Mouse (Mus musculus) intestine, postnatal 0 days (tissue): Measurements from ENCODE around the gene Gm12216. TPM values are rescaled to one million over a fixed set of nuclear protein-coding genes. Genes with fewer than 3 reads are reported as not detected.

Source experiments
- ATAC-seq: fragments of 200-750 bp; cut with Nextera tagmentation; 2 replicates; pipeline ENCODE4 v1.8.0; 2017; ENCODE audit warnings: mild to moderate bottlenecking, moderate TSS enrichment, moderate library complexity
- H3K27ac ChIP-seq: fragments of 300-500 bp; sonication (generic); 2 replicates; pipeline ENCODE4 v1.5.1; 2014; ENCODE audit warnings: mild to moderate bottlenecking, low read depth, low read length, moderate library complexity
- H3K27me3 ChIP-seq: fragments of 300-500 bp; sonication (generic); replicated peaks from 2 replicates; pipeline ENCODE4 v1.6.1; 2014; ENCODE audit warnings: low read length, mixed read lengths; ENCODE audit not compliant: control insufficient read depth, insufficient read depth
- H3K36me3 ChIP-seq: fragments of 300-500 bp; sonication (generic); 2 replicates; pipeline ENCODE4 v1.6.1; 2014; ENCODE audit warnings: mild to moderate bottlenecking, moderate library complexity; ENCODE audit not compliant: control insufficient read depth, insufficient read depth
- H3K4me1 ChIP-seq: fragments of 300-500 bp; sonication (generic); replicated peaks from 2 replicates; pipeline ENCODE4 v1.6.1; 2014; ENCODE audit warnings: antibody characterized with exemption, low read length, mixed read lengths; ENCODE audit not compliant: control insufficient read depth, insufficient read depth
- H3K4me2 ChIP-seq: fragments of 300-500 bp; sonication (generic); replicated peaks from 2 replicates; pipeline ENCODE4 v1.6.1; 2014; ENCODE audit warnings: low read depth, mild to moderate bottlenecking, moderate library complexity
- H3K4me3 ChIP-seq: fragments of 300-500 bp; sonication (generic); 2 replicates; pipeline ENCODE4 v1.5.1; 2014; ENCODE audit warnings: low read depth, low read length
- H3K9ac ChIP-seq: fragments of 300-500 bp; sonication (generic); 2 replicates; pipeline ENCODE4 v1.6.1; 2014; ENCODE audit warnings: mild to moderate bottlenecking, low read depth, low read length
- H3K9me3 ChIP-seq: fragments of 300-500 bp; sonication (generic); 2 replicates; pipeline ENCODE4 v1.6.1; 2016; ENCODE audit warnings: mixed run types; ENCODE audit not compliant: control insufficient read depth
- CTCF ChIP-seq: sonication (generic); IDR thresholded peaks from 2 replicates; pipeline ENCODE4 v1.5.1; 2016; ENCODE audit warnings: low read depth, mild to moderate bottlenecking, control low read depth, antibody characterized with exemption, moderate library complexity
- WGBS: fragments of 180-500 bp; shearing (Covaris S2); extraction: QIAGEN DNeasy Blood & Tissue Kit; methylation state at CpG from one replicate; pipeline ENCODE4 v1.1.7; 2014; 5-methylcytosine and 5-hydroxymethylcytosine counted together
- polyA plus RNA-seq: library from polyadenylated mRNA; unstranded; fragments of >200 nt; fragmentation: Nextera tagmentation; extraction: Ambion mirVana; gene quantifications from 2 replicates; pipeline ENCODE4 v1.2.1, GENCODE M21; 2015

The Gm12216 gene
- polyA plus RNA-seq, 1 experiment from 2014 or later: 6.5 TPM

GRCm38 (mm10) chr11:53794671-53795557 lies 64.1 kb downstream of the Gm12216 start:
- H3K27ac ChIP-seq: peak overlapping the region; percentile 85
- H3K9ac ChIP-seq: no peak overlapping the region
- no peaks in the 10 kb centered on the region for H3K27me3 ChIP-seq
- H3K4me1 ChIP-seq: peaks cover 34% of the 10 kb centered on the region
- H3K36me3 ChIP-seq: no peaks in the 10 kb centered on the region; the same call in 1 of the 2 replicates
- H3K4me3 ChIP-seq: no peak overlapping the region
- peak; percentile 26 for ATAC-seq
- no peaks in the 10 kb centered on the region for H3K9me3 ChIP-seq
- peak; percentile 52 for TF ChIP-seq CTCF
- 17% methylated on average over 25 of the region's 25 CpGs for WGBS
- peak overlapping the region; percentile 28 for H3K4me2 ChIP-seq

- H3K9me3 ChIP-seq: no peaks in the 10 kb centered on the region
- H3K36me3 ChIP-seq: no peaks in the 10 kb centered on the region; the same call in 1 of the 2 replicates
- H3K4me1 ChIP-seq: peaks cover 33% of the 10 kb centered on the region
- ATAC-seq: no peak
- H3K4me2 ChIP-seq: no peak overlapping the region
- H3K9ac ChIP-seq: no peak overlapping the region
- TF ChIP-seq CTCF: no peak
- peak overlapping the region; percentile 46; the same call in 1 of the 2 replicates for H3K27ac ChIP-seq
- no peak overlapping the region for H3K4me3 ChIP-seq
- H3K27me3 ChIP-seq: no peaks in the 10 kb centered on the region
- 75% methylated on average over 3 of the region's 3 CpGs for WGBS
Observed at GRCm38 (mm10) chr11:53794015-53794414, 65.0 kb downstream of the Gm12216 start.

- Histone ChIP-seq H3K36me3 (no peaks in the 10 kb centered on the region; the same call in 1 of the 2 replicates), H3K27me3 (no peaks in the 10 kb centered on the region), H3K9me3 (no peaks in the 10 kb centered on the region), H3K4me3 (no peak overlapping the region), H3K4me2 (no peak overlapping the region), H3K4me1 (peaks cover 29% of the 10 kb centered on the region), H3K9ac (no peak overlapping the region), H3K27ac (no peak overlapping the region)
- ATAC-seq: no peak
- WGBS: 59% methylated on average over 3 of the region's 3 CpGs
- no peak for TF ChIP-seq CTCF
Observed at GRCm38 (mm10) chr11:53792986-53793385, 66.1 kb downstream of the Gm12216 start.

- TF ChIP-seq CTCF: no peak
- 73% methylated on average over 3 of the region's 3 CpGs for WGBS
- no peaks in the 10 kb centered on the region; the same call in 1 of the 2 replicates for H3K36me3 ChIP-seq
- no peaks in the 10 kb centered on the region for H3K9me3 ChIP-seq
- no peak overlapping the region for H3K4me3 ChIP-seq
- no peak overlapping the region for H3K4me2 ChIP-seq
- H3K9ac ChIP-seq: no peak overlapping the region
- H3K27ac ChIP-seq: no peak overlapping the region
- H3K27me3 ChIP-seq: no peaks in the 10 kb centered on the region
- no peaks in the 10 kb centered on the region for H3K4me1 ChIP-seq
- ATAC-seq: no peak
Observed at GRCm38 (mm10) chr11:53789277-53789676, 69.8 kb downstream of the Gm12216 start.

GRCm38 (mm10) chr11:53788196-53788595 lies 70.9 kb downstream of the Gm12216 start:
- no peak overlapping the region for H3K4me3 ChIP-seq
- TF ChIP-seq CTCF: no peak
- no peak for ATAC-seq
- H3K4me2 ChIP-seq: no peak overlapping the region
- no peaks in the 10 kb centered on the region; the same call in 1 of the 2 replicates for H3K36me3 ChIP-seq
- no peaks in the 10 kb centered on the region for H3K27me3 ChIP-seq
- no peak overlapping the region for H3K9ac ChIP-seq
- H3K27ac ChIP-seq: no peak overlapping the region
- no peaks in the 10 kb centered on the region for H3K4me1 ChIP-seq
- 80% methylated on average over 8 of the region's 8 CpGs for WGBS
- no peaks in the 10 kb centered on the region for H3K9me3 ChIP-seq
